ENCODE assay signal across 11 mouse cellular contexts in the genomic region with DNA sequence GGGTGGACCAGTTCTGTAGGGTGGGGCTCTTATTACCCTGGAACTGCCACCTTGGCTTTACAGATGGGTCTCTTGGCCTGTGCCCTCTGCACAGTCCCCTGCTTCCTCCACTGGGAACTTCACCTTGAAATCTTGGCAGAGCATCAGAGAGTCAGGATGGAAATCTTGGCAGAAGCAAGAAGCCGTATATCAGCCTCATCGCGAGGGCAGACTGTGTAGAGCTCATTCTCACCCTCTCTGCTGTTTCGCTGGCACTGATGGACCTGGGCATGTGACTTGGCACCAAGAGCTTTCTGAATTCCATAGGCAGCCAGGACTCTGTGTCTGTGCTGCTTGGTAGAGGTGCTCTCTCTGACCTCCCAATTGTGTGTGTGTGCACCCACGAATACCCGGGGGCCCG. TPM values are rescaled to one million over a fixed set of nuclear protein-coding genes. Genes with fewer than 3 reads are reported as not detected.
A peak's percentile ranks its signal among the peaks of the same experiment; 100 is the strongest.
DNase-seq lines count a peak whose midpoint lies in the region; ATAC-seq lines count a peak whose summit lies in the region.
"Had no signal": no experiment of that assay in that cellular context is flagged by ENCODE, and none has a peak within 500 bp of the region (broad histone marks: within the 10 kb centered on the region; RNA-seq: fewer than 3 reads in every experiment).

No protein-coding gene starts in this region.

- H3K4me3 ChIP-seq in heart, embryonic 10.5 days: no peak overlapping the region
- H3K4me3 ChIP-seq in liver, embryonic 12.5 days: no peak overlapping the region
- H3K4me3 ChIP-seq: erythroblast, embryonic 14.5 days; myocyte had no signal

- no peaks in the 10 kb centered on the region for H3K27me3 ChIP-seq in heart, embryonic 10.5 days (ENCODE audit: insufficient read depth, poor library complexity, severe bottlenecking)
- no peaks in the 10 kb centered on the region for H3K27me3 ChIP-seq in liver, embryonic 12.5 days (replicated peaks)

- H3K27ac ChIP-seq in heart, embryonic 10.5 days: no peak overlapping the region
- H3K27ac ChIP-seq in liver, embryonic 12.5 days: no peak overlapping the region

- no peak overlapping the region for H3K9ac ChIP-seq in liver, embryonic 12.5 days

- no peaks in the 10 kb centered on the region for H3K4me1 ChIP-seq in heart, embryonic 10.5 days
- no peaks in the 10 kb centered on the region for H3K4me1 ChIP-seq in liver, embryonic 12.5 days

- no peak overlapping the region for H3K4me2 ChIP-seq in liver, embryonic 12.5 days

- intact Hi-C loops in heart, postnatal 10 days (cut with DNase I): no loop called here

- H3K36me3 ChIP-seq in heart, embryonic 10.5 days: peaks cover 21% of the 10 kb centered on the region
- H3K36me3 ChIP-seq in liver, embryonic 12.5 days: peaks cover 39% of the 10 kb centered on the region

- no peaks in the 10 kb centered on the region for H3K9me3 ChIP-seq in heart, embryonic 10.5 days
- 0 out of 2 replicates have a peak, but pooled peaks cover 4% of the 10 kb centered on the region for H3K9me3 ChIP-seq in liver, embryonic 12.5 days (replicated peaks)

- DNase-seq in heart, adult 18-20 months: peak; percentile 77 to 81
- DNase-seq in heart, embryonic 10.5 days (ENCODE audit: low spot score): no peak
- DNase-seq in MN1 (ENCODE audit: low spot score): peak; percentile 75
- peak; percentile 91 for DNase-seq in brain, adult 2 months (ENCODE audit: low read depth, low spot score)
- DNase-seq in heart, postnatal 10 days: peak; percentile 77 to 85
- DNase-seq in natural killer cell, adult 2 months (ENCODE audit: low spot score in 2 of 2): no peak
- DNase-seq: lung, adult 18-20 months had no signal

- no peak for ATAC-seq in megakaryocyte, adult 5-6 weeks (ENCODE audit: poor library complexity, severe bottlenecking)
- ATAC-seq in liver, embryonic 12.5 days: no peak

- 91% methylated on average over 7 of the region's 7 CpGs for WGBS in heart, embryonic 10.5 days
- WGBS in liver, embryonic 12.5 days (ENCODE audit: insufficient replicate concordance): 88% methylated on average over 7 of the region's 7 CpGs

RNA-seq across cellular contexts. Expression of a gene that starts 59.6 kb away (rescaled TPM):
- total RNA-seq in heart, adult 18-20 months (2021): 10 to 100 TPM; 17.8 to 18.5 TPM
- 59.5 and 63.0 TPM in 2 replicates for polyA plus RNA-seq in heart, embryonic 10.5 days (2016; fragmentation: Nextera tagmentation; extraction: Ambion mirVana)
- total RNA-seq in heart, postnatal 10 days (2021): 10 to 100 TPM; 21.7 to 24.9 TPM
- 28.9 and 31.7 TPM in 2 replicates for total RNA-seq in megakaryocyte, adult 5-6 weeks (2015)
- total RNA-seq in megakaryocyte, adult 5-6 weeks (2017): 25.4 and 31.8 TPM in 2 replicates
- 43.2 and 46.2 TPM in 2 replicates for polyA plus RNA-seq in liver, embryonic 12.5 days (2016; fragmentation: Nextera tagmentation; extraction: Ambion mirVana)

Comparison
In these comparisons a context has a peak if more than half of its experiments do, and no peak if none do; other contexts are left out.
1. DNase-seq: peak in heart, adult 18-20 months (2 of 2), MN1 (single experiment), brain, adult 2 months (single experiment) and heart, postnatal 10 days (2 of 2); none in heart, embryonic 10.5 days (single experiment) and natural killer cell, adult 2 months (0 of 2).